Mouse (Mus musculus): ENCODE measurements around the gene Urgcp. TPM values are rescaled to one million over a fixed set of nuclear protein-coding genes. Genes with fewer than 3 reads are reported as not detected.
A peak's percentile ranks its signal among the peaks of the same experiment; 100 is the strongest.

The Urgcp gene
- polyA plus RNA-seq, 2 experiments: 17.1 to 21.7 TPM

GRCm38 (mm10) chr11:5739846-5740245 is 22.3 kb downstream of the Urgcp start:
- no peak for TF ChIP-seq POLR2A (IDR thresholded peaks at IDR 0.05; ENCODE audit: borderline replicate concordance, extremely low read depth, insufficient read depth, insufficient read length)
- Histone ChIP-seq H3K4me2 (replicated peaks; ENCODE audit: low read depth, low read length, severe bottlenecking) (peak overlapping the region; percentile 81; the same call in 1 of the 2 replicates), H3K9me3 (ENCODE audit: control insufficient read depth, low read length) (no peaks in the 10 kb centered on the region), H3K27ac (replicated peaks; ENCODE audit: low read depth, low read length) (no peak overlapping the region), H3K9ac (ENCODE audit: low read depth, low read length, severe bottlenecking) (no peak overlapping the region; the same call in 1 of the 2 replicates), H3K36me3 (ENCODE audit: control insufficient read depth, insufficient read depth, low read length) (no peaks in the 10 kb centered on the region), H3K4me3 (replicated peaks; ENCODE audit: low read length) (peak overlapping the region; percentile 86), H3K4me1 (ENCODE audit: control insufficient read depth, insufficient read depth, low read length) (peaks cover 4% of the 10 kb centered on the region; the same call in 1 of the 2 replicates), H3K27me3 (ENCODE audit: control insufficient read depth, insufficient read depth, low read length) (no peaks in the 10 kb centered on the region)
- WGBS: 61% methylated on average over 3 of the region's 3 CpGs
- ATAC-seq (ENCODE audit: low FRiP score, low read depth) (no peak), DNase-seq (ENCODE audit: low spot score) (no peak)

GRCm38 (mm10) chr11:5738888-5739632 is 23.1 kb downstream of the Urgcp start:
- no peak for TF ChIP-seq POLR2A (IDR thresholded peaks at IDR 0.05; ENCODE audit: borderline replicate concordance, extremely low read depth, insufficient read depth, insufficient read length)
- Histone ChIP-seq H3K4me1 (ENCODE audit: control insufficient read depth, insufficient read depth, low read length) (peaks cover 4% of the 10 kb centered on the region; the same call in 1 of the 2 replicates), H3K4me2 (replicated peaks; ENCODE audit: low read depth, low read length, severe bottlenecking) (no peak overlapping the region), H3K27ac (replicated peaks; ENCODE audit: low read depth, low read length) (no peak overlapping the region), H3K9me3 (ENCODE audit: control insufficient read depth, low read length) (no peaks in the 10 kb centered on the region), H3K27me3 (ENCODE audit: control insufficient read depth, insufficient read depth, low read length) (no peaks in the 10 kb centered on the region), H3K9ac (ENCODE audit: low read depth, low read length, severe bottlenecking) (no peak overlapping the region), H3K4me3 (replicated peaks; ENCODE audit: low read length) (no peak overlapping the region), H3K36me3 (ENCODE audit: control insufficient read depth, insufficient read depth, low read length) (no peaks in the 10 kb centered on the region)
- ATAC-seq (ENCODE audit: low FRiP score, low read depth) (no peak), DNase-seq (ENCODE audit: low spot score) (no peak)
- 77% methylated on average over 5 of the region's 5 CpGs for WGBS

DNA sequence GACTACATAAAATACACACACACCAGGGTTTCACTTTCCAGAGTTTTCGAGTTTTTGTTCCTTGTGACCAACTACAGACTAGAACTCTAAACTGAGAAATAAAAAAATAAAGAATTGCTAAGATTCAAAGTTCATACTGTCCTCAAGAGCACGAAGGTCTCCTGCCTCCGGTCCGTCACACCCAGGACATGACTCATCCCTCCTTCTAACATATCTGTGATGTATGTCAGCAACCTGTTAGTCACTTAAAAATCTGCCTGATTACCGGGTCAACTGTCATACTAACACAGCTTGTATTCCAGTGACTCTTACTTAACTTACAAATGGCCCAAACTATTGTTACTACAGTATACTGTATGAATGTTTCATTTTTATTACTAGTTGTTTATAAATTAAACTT is 25.0 kb downstream of the Urgcp start:
- Histone ChIP-seq H3K4me1 (ENCODE audit: control insufficient read depth, insufficient read depth, low read length) (peaks cover 5% of the 10 kb centered on the region; the same call in 1 of the 2 replicates), H3K9ac (ENCODE audit: low read depth, low read length, severe bottlenecking) (no peak overlapping the region), H3K27ac (replicated peaks; ENCODE audit: low read depth, low read length) (no peak overlapping the region), H3K4me3 (replicated peaks; ENCODE audit: low read length) (no peak overlapping the region), H3K36me3 (ENCODE audit: control insufficient read depth, insufficient read depth, low read length) (no peaks in the 10 kb centered on the region), H3K27me3 (ENCODE audit: control insufficient read depth, insufficient read depth, low read length) (no peaks in the 10 kb centered on the region), H3K4me2 (replicated peaks; ENCODE audit: low read depth, low read length, severe bottlenecking) (no peak overlapping the region), H3K9me3 (ENCODE audit: control insufficient read depth, low read length) (no peaks in the 10 kb centered on the region)
- DNase-seq (ENCODE audit: low spot score): no peak
- 92% methylated on average over 5 of the region's 5 CpGs for WGBS
- no peak for TF ChIP-seq POLR2A (IDR thresholded peaks at IDR 0.05; ENCODE audit: borderline replicate concordance, extremely low read depth, insufficient read depth, insufficient read length)
- ATAC-seq (ENCODE audit: low FRiP score, low read depth): no peak

DNA sequence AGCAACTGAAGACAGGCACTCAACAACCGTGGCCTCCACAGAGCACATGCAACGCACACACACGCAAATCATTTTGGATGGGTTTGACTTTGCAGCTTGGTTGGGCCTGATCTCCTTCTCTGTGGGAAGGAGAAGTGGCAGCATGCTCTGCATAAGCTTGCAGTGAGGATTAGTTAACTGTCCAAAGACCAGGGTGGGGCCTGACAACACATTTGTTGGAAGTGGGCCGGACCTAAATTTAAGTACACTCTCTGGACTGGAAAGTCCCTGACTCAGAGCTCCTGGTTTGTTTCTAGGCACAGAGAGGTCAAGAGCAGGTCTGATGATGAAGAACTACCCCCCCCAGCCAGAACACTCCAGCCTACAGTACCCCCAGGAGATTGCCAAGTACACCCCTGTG is 27.9 kb downstream of the Urgcp start:
- no peak for DNase-seq (ENCODE audit: low spot score)
- Histone ChIP-seq H3K9ac (ENCODE audit: low read depth, low read length, severe bottlenecking) (no peak overlapping the region), H3K4me3 (replicated peaks; ENCODE audit: low read length) (no peak overlapping the region), H3K27ac (replicated peaks; ENCODE audit: low read depth, low read length) (no peak overlapping the region), H3K4me2 (replicated peaks; ENCODE audit: low read depth, low read length, severe bottlenecking) (no peak overlapping the region), H3K4me1 (ENCODE audit: control insufficient read depth, insufficient read depth, low read length) (peaks cover 4% of the 10 kb centered on the region; the same call in 1 of the 2 replicates), H3K27me3 (ENCODE audit: control insufficient read depth, insufficient read depth, low read length) (no peaks in the 10 kb centered on the region), H3K36me3 (ENCODE audit: control insufficient read depth, insufficient read depth, low read length) (no peaks in the 10 kb centered on the region; the same call in none of the 2 replicates), H3K9me3 (ENCODE audit: control insufficient read depth, low read length) (no peaks in the 10 kb centered on the region)
- no peak for ATAC-seq (ENCODE audit: low FRiP score, low read depth)
- 86% methylated on average over 4 of the region's 4 CpGs for WGBS
- TF ChIP-seq POLR2A (IDR thresholded peaks at IDR 0.05; ENCODE audit: borderline replicate concordance, extremely low read depth, insufficient read depth, insufficient read length): no peak

DNA sequence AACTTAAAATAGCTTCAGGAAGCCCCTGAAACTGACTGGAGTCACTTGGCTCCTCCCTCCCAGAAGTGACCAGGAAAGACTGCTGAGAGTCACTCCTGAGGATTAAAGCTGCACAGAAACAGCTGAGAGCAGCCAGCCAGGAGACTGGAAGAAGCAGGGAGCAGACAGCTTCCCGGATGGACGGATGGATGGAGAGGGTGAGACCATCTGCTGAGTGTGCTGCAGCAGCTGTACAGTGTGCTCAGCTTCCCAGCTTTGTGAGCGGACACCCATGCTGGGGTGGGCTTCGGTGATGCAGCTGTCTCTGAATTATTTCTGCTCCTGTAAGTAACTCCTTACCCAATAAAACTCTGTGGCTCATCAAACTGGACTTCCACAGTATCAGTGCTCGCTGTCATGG is 29.8 kb downstream of the Urgcp start:
- Histone ChIP-seq H3K4me2 (replicated peaks; ENCODE audit: low read depth, low read length, severe bottlenecking) (no peak overlapping the region), H3K9ac (ENCODE audit: low read depth, low read length, severe bottlenecking) (no peak overlapping the region), H3K36me3 (ENCODE audit: control insufficient read depth, insufficient read depth, low read length) (no peaks in the 10 kb centered on the region; the same call in none of the 2 replicates), H3K27me3 (ENCODE audit: control insufficient read depth, insufficient read depth, low read length) (no peaks in the 10 kb centered on the region), H3K27ac (replicated peaks; ENCODE audit: low read depth, low read length) (0 out of 2 replicates have a peak overlapping the region, but pooled peaks have one; percentile 44), H3K9me3 (ENCODE audit: control insufficient read depth, low read length) (no peaks in the 10 kb centered on the region), H3K4me3 (replicated peaks; ENCODE audit: low read length) (no peak overlapping the region), H3K4me1 (ENCODE audit: control insufficient read depth, insufficient read depth, low read length) (peaks cover 4% of the 10 kb centered on the region; the same call in 1 of the 2 replicates)
- TF ChIP-seq POLR2A (IDR thresholded peaks at IDR 0.05; ENCODE audit: borderline replicate concordance, extremely low read depth, insufficient read depth, insufficient read length): no peak
- DNase-seq (ENCODE audit: low spot score): peak; percentile 45
- 72% methylated on average over 5 of the region's 5 CpGs for WGBS
- peak; percentile 88 for ATAC-seq (ENCODE audit: low FRiP score, low read depth)
